Mouse (Mus musculus) left cerebral cortex, postnatal 36 days (tissue): ENCODE results near the gene Agbl4. TPM values are rescaled to one million over a fixed set of nuclear protein-coding genes. Genes with fewer than 3 reads are reported as not detected.

Source experiments
- DNase-seq, 2 experiments: peaks; one replicate each; pipeline ENCODE4 v3.0.0; 2021 to 2022; ENCODE audit warnings: low spot score in 2 of 2, mixed read lengths in 1 of 2
- intact Hi-C: fragments of 180-260 bp; cut with DNase I; formaldehyde crosslinking; loops from one replicate; pipeline ENCODE4 v1.15.1; 2025
- total RNA-seq, 2 experiments: library from RNA; stranded (reverse); gene quantifications; 2 replicates each; pipeline ENCODE4 v1.2.3; 2021

Gene Agbl4
- total RNA-seq, 2 experiments from 2014 or later = 19.3 to 20.4 TPM

- no peak for DNase-seq
- intact Hi-C loops = no loop called here
These were observed 959.2 kb downstream of the Agbl4 start for GRCm38 (mm10) chr4:111356584-111357115.

GRCm38 (mm10) chr4:111357176-111357575, 959.7 kb downstream of the Agbl4 start:
- intact Hi-C loops = no loop called here
- no peak for DNase-seq

DNA sequence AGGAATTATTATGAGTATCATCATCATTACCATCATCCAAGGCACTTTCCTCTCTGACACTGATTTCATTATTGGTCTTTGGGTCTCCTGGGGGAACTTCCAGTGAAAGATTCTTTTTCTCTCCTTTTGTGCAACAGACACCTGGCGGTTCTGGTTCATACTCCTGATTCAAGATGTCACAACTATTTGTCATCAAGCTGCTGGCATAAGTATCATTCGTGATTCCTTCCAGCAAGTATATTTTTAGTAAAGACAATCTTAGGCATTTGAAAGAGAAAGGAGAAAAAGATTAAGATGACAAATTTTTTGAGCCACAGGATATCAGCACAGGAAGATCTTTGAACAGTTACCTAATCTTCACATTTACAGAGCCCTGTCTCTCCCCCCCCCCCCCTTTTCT, 966.7 kb downstream of the Agbl4 start:
- intact Hi-C loops = no loop called here
- no peak for DNase-seq

DNA sequence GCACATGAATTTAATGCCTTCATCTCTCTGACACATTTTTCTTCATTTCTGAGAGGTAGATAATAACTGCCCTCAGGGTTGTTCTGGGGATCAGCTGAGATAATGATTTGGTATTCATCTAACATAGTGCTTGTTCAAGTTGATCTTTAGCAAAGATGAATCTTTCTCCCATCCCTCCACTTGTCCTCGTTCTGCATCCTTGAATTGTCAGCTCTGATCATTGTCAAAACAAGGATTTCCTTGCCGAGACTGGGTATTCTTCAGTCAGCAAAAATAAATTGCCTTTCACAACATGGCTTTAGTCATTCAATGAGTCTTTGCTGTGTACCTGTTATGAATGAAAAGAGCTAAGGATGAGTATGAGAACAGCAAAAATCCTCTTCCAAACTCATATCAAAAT, 970.3 kb downstream of the Agbl4 start:
- intact Hi-C loops = no loop called here
- DNase-seq = no peak

DNA sequence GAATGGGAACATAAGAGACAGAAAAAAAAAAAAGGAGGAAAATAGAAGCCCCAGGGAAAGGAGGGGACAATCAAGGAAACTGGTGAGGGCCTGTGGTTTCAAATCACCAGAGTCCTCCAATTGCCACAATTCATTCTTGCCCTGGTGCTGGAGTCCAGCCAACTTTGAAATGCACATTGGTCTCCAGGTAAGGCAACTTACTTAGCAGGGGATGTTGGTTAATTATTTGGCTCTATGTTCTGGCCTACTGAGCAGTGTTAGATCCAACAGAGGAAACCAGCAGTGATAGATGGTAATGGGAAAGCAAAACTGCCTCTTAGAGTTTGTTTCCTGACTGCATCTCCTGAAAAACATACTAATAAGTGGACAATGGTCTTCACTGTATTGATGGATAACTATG, 979.7 kb downstream of the Agbl4 start:
- intact Hi-C loops = no loop called here
- DNase-seq = no peak

GRCm38 (mm10) chr4:111378071-111378470, 980.6 kb downstream of the Agbl4 start:
- intact Hi-C loops = no loop called here
- no peak for DNase-seq

GRCm38 (mm10) chr4:111383101-111383500, 985.6 kb downstream of the Agbl4 start:
- intact Hi-C loops = no loop called here
- no peak for DNase-seq

DNA sequence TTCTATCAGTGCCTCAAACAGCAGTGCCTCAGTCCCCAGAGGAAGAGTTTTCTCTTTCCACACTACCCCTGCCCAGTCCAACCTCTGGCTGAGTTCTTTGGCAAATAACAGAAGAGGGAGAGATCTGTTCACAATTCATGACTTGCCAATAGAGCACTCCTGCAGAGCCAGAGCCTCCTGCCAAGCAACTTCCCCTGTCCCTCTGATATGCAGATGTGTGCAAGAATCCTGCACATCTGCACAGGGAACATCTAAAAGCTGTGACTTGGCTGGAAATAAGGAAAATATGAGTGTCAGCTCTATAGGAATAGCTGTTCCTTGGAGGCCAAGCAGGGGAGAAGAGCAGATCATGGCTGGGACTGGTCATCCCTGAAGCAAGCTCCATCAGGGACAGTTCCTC, 993.3 kb downstream of the Agbl4 start:
- intact Hi-C loops = no loop called here

DNA sequence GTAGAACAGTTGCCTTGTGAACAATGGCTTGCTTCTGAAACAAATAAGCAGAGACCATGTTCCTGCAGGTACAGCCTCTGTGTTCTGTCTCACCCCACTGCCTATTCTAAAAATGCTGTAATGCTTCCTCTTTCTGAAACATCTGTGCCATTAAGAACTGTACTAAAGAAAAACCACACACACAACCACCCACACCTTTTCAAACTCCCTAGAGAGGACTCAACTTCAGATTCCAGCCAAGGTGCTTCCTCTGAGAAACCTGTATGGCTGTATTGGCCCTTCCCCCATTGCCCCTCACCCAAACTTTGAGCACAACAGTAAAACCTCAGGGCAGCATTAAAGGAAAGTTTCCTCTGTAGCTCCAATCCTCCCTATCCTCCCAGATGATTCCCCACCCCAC, 1002.3 kb downstream of the Agbl4 start:
- no peak for DNase-seq
- intact Hi-C loops = no loop called here

More for the DNA sequence above, 993.3 kb downstream of the Agbl4 start:
- DNase-seq = no peak

DNA sequence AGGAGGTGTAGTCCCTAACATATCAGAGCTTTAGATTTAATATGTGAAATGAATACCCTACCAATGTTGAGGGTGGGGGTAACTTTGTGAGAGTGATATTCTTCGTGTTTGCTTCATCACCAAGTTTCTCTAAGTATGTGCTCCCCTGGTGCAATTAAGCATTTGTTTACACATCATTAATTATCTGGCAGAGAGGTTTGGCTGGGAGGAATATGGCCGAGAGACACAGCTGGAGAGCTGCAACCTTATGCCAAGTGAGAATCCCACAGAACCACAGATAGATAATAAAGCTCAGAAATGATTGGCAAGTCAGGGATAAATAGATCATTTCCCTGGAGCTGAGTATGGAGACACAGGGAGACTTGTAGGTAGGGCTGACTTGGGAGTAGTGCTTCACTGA, 1003.2 kb downstream of the Agbl4 start:
- DNase-seq = no peak
- intact Hi-C loops = no loop called here

- DNase-seq = no peak
- intact Hi-C loops = no loop called here
These were observed 1005.8 kb downstream of the Agbl4 start for GRCm38 (mm10) chr4:111403243-111403642.

- intact Hi-C loops = no loop called here
- DNase-seq = no peak
These were observed 1013.3 kb downstream of the Agbl4 start for GRCm38 (mm10) chr4:111410731-111411130.

DNA sequence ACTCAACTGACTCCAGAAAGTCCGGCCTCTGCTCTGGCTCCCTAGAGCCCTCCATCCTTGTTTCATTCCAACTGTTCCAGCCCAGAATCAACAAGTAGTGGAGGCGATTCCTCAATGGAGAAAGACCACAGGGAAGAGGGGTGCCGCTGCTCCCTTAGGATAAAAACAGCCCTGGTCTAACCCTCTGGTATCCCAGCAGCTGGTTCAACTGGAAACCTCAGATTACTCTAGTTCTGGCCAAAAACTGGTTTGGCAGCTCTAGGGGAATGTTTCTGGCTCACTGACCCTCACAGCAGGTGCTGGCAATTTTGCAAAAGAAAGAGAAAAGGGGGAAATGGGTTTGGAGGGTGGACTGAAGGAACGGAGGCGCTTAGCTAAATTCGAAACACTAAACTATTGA, 1016.9 kb downstream of the Agbl4 start:
- intact Hi-C loops = no loop called here
- no peak for DNase-seq

DNA sequence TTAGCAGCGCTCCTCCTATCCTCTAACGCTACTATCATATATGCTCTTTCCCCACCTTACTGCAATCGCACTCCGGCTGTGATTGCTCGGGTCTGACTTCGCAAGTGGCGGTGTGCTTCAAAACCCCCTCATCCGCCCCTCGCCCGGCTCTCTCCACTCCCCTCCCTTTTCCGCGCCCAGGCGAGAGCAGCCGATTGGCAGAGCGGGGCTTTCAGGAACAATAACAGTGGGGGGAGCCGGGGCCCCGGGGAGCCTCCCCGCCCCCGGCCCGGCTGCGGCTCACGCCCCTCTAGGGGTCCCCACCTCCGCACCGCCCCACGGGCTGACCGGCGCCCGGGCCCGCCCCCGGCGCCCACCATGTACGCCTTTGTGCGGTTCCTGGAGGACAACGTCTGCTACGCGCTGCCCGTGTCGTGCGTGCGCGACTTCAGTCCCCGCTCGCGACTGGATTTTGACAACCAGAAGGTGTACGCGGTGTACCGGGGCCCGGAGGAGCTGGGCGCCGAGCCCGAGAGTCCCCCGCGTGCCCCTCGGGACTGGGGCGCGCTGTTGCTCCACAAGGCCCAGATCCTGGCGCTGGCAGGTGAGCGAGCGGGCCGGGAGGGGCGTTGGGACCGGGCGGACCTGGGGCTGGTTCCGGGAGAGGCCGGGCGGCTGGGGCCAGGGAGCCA, 1017.5 kb downstream of the Agbl4 start, which contains the start of gene Bend5:
Gene Bend5 (plus strand): TSS at position 189 of the 671 bp plus-strand sequence.
- DNase-seq = peak; percentile 71 to 82
- intact Hi-C loops = no loop called here

GRCm38 (mm10) chr4:111416126-111416525, 1018.7 kb downstream of the Agbl4 start:
- intact Hi-C loops = no loop called here
- DNase-seq = no peak

GRCm38 (mm10) chr4:111416551-111416950, 1019.1 kb downstream of the Agbl4 start:
- intact Hi-C loops = no loop called here
- no peak for DNase-seq

- no peak for DNase-seq
- intact Hi-C loops = no loop called here
These were observed 1020.3 kb downstream of the Agbl4 start for GRCm38 (mm10) chr4:111417716-111418115.

- no peak for DNase-seq
- intact Hi-C loops = no loop called here
These were observed 1022.0 kb downstream of the Agbl4 start for GRCm38 (mm10) chr4:111419476-111419875.

DNA sequence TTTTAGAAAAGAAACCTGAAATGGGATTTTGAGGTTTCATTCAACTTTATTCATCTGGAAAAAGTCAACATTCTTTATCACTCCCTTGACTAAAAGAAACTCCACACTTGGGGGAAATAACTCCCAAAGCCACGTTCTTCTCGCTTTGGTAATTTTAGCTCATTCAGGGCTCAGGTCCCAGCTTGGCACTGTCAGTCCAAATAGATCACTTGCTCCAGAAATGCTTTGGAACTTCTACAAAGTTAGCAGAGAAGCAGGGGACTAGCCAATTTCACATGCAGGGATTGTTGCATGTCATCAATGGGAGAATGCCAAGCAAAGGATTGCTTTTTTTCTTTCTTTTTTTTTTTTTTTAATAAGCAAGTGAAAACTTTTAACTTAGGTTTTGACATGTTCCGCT, 1022.6 kb downstream of the Agbl4 start:
- intact Hi-C loops = no loop called here
- DNase-seq = no peak

GRCm38 (mm10) chr4:111420955-111421354, 1023.5 kb downstream of the Agbl4 start:
- intact Hi-C loops = no loop called here
- DNase-seq = no peak

DNA sequence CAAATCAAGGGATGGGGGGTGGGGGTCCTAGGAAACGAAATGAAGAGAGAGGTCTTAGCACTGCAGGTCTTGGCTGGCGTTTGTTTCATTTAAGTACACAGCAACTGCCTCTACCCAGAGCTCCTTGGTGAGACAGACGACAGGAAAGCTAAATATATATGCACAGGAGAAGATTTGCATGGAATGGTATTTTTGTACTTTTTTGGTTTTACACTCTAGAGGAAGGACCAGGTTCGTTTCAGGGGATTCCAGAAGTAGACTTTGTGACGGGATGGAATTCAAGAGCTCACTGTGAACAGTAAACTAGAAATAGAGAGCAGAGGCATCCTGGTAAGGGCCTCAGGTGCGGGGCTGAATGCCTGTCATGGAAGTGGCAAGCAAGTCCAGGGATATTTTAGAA, 1024.3 kb downstream of the Agbl4 start:
- no peak for DNase-seq
- intact Hi-C loops = no loop called here
